Mouse (Mus musculus): ENCODE measurements at regions not wholly inside any gene's neighbourhood (a gene's known extent, or its start where the extent isn't known, plus 50 kb on each side); places are given as distances from the start of the nearest gene placed in this dataset.
"Not testable (repeated sequence)": the region's sequence is repeated elsewhere in the genome, so short reads cannot be mapped to it uniquely, and the experiment has no call there.

DNA sequence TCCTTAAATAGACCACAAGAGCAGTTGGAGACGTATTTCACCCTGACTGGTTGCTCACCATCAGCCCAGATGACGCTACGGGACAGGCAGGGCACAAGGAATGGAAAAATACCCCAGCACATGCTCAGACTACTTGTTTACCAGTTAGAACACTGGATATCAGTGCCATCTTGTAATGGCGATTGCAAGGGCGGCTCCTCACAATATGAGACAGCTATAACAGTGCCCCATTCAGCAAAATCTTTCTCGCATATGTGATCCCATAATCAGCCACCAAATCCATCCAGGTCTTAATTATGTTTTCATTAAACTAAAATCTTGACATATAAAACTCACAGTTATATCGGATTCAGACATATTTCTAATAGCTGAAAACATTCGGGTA is 2130.3 kb downstream of the Cntnap5b start:
- TF ChIP-seq CTCF, EP300 (IDR thresholded peaks at IDR 0.05; ENCODE audit: low read depth): not testable (repeated sequence)
